In the genomic region with DNA sequence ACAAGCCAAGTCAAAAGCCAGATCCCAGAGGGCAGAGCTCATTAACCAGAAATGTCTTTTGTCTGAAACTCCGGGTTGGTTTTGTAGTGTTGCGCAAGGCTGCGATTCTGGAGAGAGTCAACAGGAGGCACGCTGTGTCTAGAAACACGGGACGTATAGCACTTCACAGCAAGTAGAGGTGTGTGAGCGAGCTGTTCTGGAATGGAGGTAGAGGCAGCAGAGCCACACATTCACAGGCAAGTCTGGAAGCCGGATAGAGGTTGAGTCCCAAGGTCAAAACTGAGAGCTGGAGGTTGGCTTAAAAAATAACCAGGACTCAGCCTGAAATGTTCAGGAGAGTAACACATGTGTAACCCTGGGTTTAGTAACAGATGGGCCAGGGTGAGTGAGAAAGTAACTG, we compare ENCODE assay signal across 8 mouse cellular contexts.
DNase-seq lines count a peak whose midpoint lies in the region; ATAC-seq and TF ChIP-seq lines count a peak whose summit lies in the region.

No protein-coding gene starts in this region.

- ATAC-seq in intestine, embryonic 15.5 days, result peak; percentile 63
- peak; percentile 52; the same call in 1 of the 2 replicates for ATAC-seq in liver, embryonic 14.5 days (ENCODE audit: insufficient read depth)
- no peak for ATAC-seq in inflammation-experienced regulatory T-cells, adult 6 months
- no peak for ATAC-seq in hindbrain, embryonic 12.5 days (ENCODE audit: low FRiP score)
- ATAC-seq in hindbrain, embryonic 13.5 days (ENCODE audit: low FRiP score), result no peak

- no peak overlapping the region for H3K4me3 ChIP-seq in intestine, embryonic 15.5 days (replicated peaks)
- H3K4me3 ChIP-seq in liver, embryonic 14.5 days (ENCODE audit: insufficient read depth in 1 of 2, low read depth in 2 of 2, low read length in 2 of 2), result no peak overlapping the region
- no peak overlapping the region for H3K4me3 ChIP-seq in hindbrain, embryonic 12.5 days
- H3K4me3 ChIP-seq in hindbrain, embryonic 13.5 days, result no peak overlapping the region

- H3K4me2 ChIP-seq in intestine, embryonic 15.5 days (replicated peaks), result no peak overlapping the region
- H3K4me2 ChIP-seq in liver, embryonic 14.5 days (ENCODE audit: low read depth), result no peak overlapping the region
- H3K4me2 ChIP-seq in hindbrain, embryonic 12.5 days (replicated peaks), result no peak overlapping the region
- H3K4me2 ChIP-seq in hindbrain, embryonic 13.5 days, result no peak overlapping the region

- no peaks in the 10 kb centered on the region for H3K36me3 ChIP-seq in intestine, embryonic 15.5 days
- no peaks in the 10 kb centered on the region for H3K36me3 ChIP-seq in liver, embryonic 14.5 days (replicated peaks; ENCODE audit: control insufficient read depth, insufficient read depth, low read depth)
- H3K36me3 ChIP-seq in splenic B cell, adult 2 months (ENCODE audit: control insufficient read depth, insufficient read depth, low read length, poor library complexity, severe bottlenecking), result no peaks in the 10 kb centered on the region
- H3K36me3 ChIP-seq in hindbrain, embryonic 12.5 days, result no peaks in the 10 kb centered on the region
- no peaks in the 10 kb centered on the region for H3K36me3 ChIP-seq in hindbrain, embryonic 13.5 days

- H3K9ac ChIP-seq in intestine, embryonic 15.5 days, result no peak overlapping the region
- no peak overlapping the region for H3K9ac ChIP-seq in liver, embryonic 14.5 days (replicated peaks)
- no peak overlapping the region for H3K9ac ChIP-seq in hindbrain, embryonic 12.5 days
- H3K9ac ChIP-seq in hindbrain, embryonic 13.5 days, result no peak overlapping the region

- H3K27me3 ChIP-seq in intestine, embryonic 15.5 days (replicated peaks), result no peaks in the 10 kb centered on the region
- H3K27me3 ChIP-seq in liver, embryonic 14.5 days (ENCODE audit: control insufficient read depth, insufficient read depth, low read length), result no peaks in the 10 kb centered on the region
- H3K27me3 ChIP-seq in splenic B cell, adult 2 months (ENCODE audit: control insufficient read depth, insufficient read depth, low read length, poor library complexity, severe bottlenecking), result no peaks in the 10 kb centered on the region
- H3K27me3 ChIP-seq in hindbrain, embryonic 12.5 days, result no peaks in the 10 kb centered on the region
- no peaks in the 10 kb centered on the region for H3K27me3 ChIP-seq in hindbrain, embryonic 13.5 days

- WGBS in intestine, embryonic 15.5 days, result 79% methylated on average over 8 of the region's 8 CpGs
- WGBS in liver, embryonic 14.5 days (ENCODE audit: insufficient replicate concordance), result 60% methylated on average over 8 of the region's 8 CpGs
- 81% methylated on average over 8 of the region's 8 CpGs for WGBS in hindbrain, embryonic 12.5 days
- 82% methylated on average over 8 of the region's 8 CpGs for WGBS in hindbrain, embryonic 13.5 days

- H3K27ac ChIP-seq in intestine, embryonic 15.5 days, result no peak overlapping the region
- H3K27ac ChIP-seq in liver, embryonic 14.5 days, result no peak overlapping the region
- no peak overlapping the region for H3K27ac ChIP-seq in hindbrain, embryonic 12.5 days
- no peak overlapping the region for H3K27ac ChIP-seq in hindbrain, embryonic 13.5 days

- H3K9me3 ChIP-seq in intestine, embryonic 15.5 days, result no peaks in the 10 kb centered on the region
- H3K9me3 ChIP-seq in liver, embryonic 14.5 days (ENCODE audit: control insufficient read depth, low read length), result no peaks in the 10 kb centered on the region
- no peaks in the 10 kb centered on the region for H3K9me3 ChIP-seq in hindbrain, embryonic 12.5 days (replicated peaks)
- no peaks in the 10 kb centered on the region for H3K9me3 ChIP-seq in hindbrain, embryonic 13.5 days

- peak; percentile 6 for DNase-seq in heart, postnatal 4 days
- no peak for DNase-seq in heart, adult 18-20 months
- DNase-seq in liver, embryonic 14.5 days (ENCODE audit: low read depth in 3 of 3, low spot score in 3 of 3), result peak in 1 of 3 experiments; percentile 24
- DNase-seq in splenic B cell, adult 2 months (ENCODE audit: low read depth, low spot score), result peak; percentile 36

- TF ChIP-seq EP300 in liver, embryonic 14.5 days (IDR thresholded peaks at IDR 0.05; ENCODE audit: low read depth), result no peak

- 0 out of 2 replicates have a peak, but pooled peaks cover 3% of the 10 kb centered on the region for H3K4me1 ChIP-seq in intestine, embryonic 15.5 days (replicated peaks)
- H3K4me1 ChIP-seq in liver, embryonic 14.5 days (replicated peaks; ENCODE audit: control insufficient read depth in 2 of 2, insufficient read depth in 2 of 2, low read length in 1 of 2), result 0 out of 4 replicates have a peak, but pooled peaks cover 0 to 2% of the 10 kb centered on the region in 2 experiments
- no peaks in the 10 kb centered on the region; the same call in 1 of the 2 replicates for H3K4me1 ChIP-seq in hindbrain, embryonic 12.5 days
- H3K4me1 ChIP-seq in hindbrain, embryonic 13.5 days (replicated peaks), result peaks cover 5% of the 10 kb centered on the region

- TF ChIP-seq CTCF in liver, embryonic 14.5 days (IDR thresholded peaks at IDR 0.05; ENCODE audit: low read depth), result peak; percentile 53

Comparison
In these comparisons a context has a peak if more than half of its experiments do, and no peak if none do; other contexts are left out.
1. DNase-seq: peak in heart, postnatal 4 days (single experiment) and splenic B cell, adult 2 months (single experiment); none in heart, adult 18-20 months (0 of 2).
2. ATAC-seq: peak in intestine, embryonic 15.5 days (single experiment) and liver, embryonic 14.5 days (single experiment); none in inflammation-experienced regulatory T-cells, adult 6 months (single experiment), hindbrain, embryonic 12.5 days (single experiment) and hindbrain, embryonic 13.5 days (single experiment).